Mouse (Mus musculus): ENCODE measurements around the gene Slc22a2. TPM values are rescaled to one million over a fixed set of nuclear protein-coding genes. Genes with fewer than 3 reads are reported as not detected.

The Slc22a2 gene
- total and polyA plus RNA-seq, 2 experiments: not detected

DNA sequence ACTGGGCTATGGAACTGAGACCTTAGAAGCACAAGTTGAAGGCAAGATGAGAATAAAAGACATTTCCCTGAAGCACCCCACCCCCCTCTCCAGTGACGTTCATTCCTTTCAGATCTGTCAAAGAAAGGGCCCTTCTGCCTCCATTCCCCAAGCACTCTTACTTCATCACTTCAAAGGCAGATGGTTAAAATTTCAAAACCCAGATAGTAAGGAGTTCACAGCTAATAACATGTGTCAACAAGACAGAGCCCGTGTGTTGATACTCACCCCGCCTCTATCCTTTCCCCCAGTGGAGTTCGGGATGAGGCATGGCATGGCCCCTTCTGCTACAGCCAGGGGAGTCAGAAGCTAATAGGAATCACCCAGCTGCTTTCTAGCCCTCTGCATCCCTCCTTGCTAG is 31.5 kb downstream of the Slc22a2 start:
- Histone ChIP-seq H3K4me3 (ENCODE audit: insufficient read depth, low read depth, low read length) (no peak overlapping the region), H3K4me1 (ENCODE audit: control insufficient read depth, insufficient read depth, low read length) (no peaks in the 10 kb centered on the region), H3K79me2 (ENCODE audit: control insufficient read depth, insufficient read depth, low read length) (no peaks in the 10 kb centered on the region), H3K27me3 (ENCODE audit: control insufficient read depth, insufficient read depth, low read length) (no peaks in the 10 kb centered on the region), H3K9ac (ENCODE audit: low read depth, low read length) (no peak overlapping the region), H3K36me3 (ENCODE audit: control insufficient read depth, insufficient read depth, low read length) (no peaks in the 10 kb centered on the region), H3K27ac (replicated peaks; ENCODE audit: insufficient read depth, low read depth, low read length) (no peak overlapping the region)
- TF ChIP-seq CTCF (IDR thresholded peaks at IDR 0.05; ENCODE audit: low read depth, low read length) (no peak), POLR2A (IDR thresholded peaks at IDR 0.05; ENCODE audit: extremely low read depth, insufficient read depth, low read length) (no peak)
- DNase-seq (ENCODE audit: extremely low read depth, low read depth, low spot score): no peak
- WGBS: 56% methylated on average over 4 of the region's 4 CpGs

DNA sequence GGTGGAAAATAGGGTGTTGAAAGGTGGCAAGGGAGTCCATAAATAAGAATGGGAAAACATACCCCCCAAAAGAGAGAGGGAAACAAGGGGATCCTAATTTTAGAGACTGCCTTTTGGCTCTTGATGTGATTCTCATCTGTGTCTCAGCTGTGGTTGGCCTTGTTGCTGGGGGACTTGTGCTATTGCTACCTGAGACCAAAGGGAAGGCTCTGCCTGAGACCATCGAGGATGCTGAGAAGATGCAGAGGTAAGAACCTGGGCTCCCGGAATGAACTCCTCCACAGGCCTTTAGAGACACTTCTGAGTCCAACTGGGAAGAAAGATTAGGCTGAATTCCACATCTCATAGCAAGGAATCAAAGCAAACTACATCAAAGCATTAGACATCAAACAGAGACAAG is 35.7 kb downstream of the Slc22a2 start:
- H3K27me3 ChIP-seq (ENCODE audit: control insufficient read depth, insufficient read depth, low read length): peaks cover under 1% of the 10 kb centered on the region
- H3K4me3 ChIP-seq (ENCODE audit: insufficient read depth, low read depth, low read length): no peak overlapping the region
- H3K79me2 ChIP-seq (ENCODE audit: control insufficient read depth, insufficient read depth, low read length): no peaks in the 10 kb centered on the region
- H3K4me1 ChIP-seq (ENCODE audit: control insufficient read depth, insufficient read depth, low read length): no peaks in the 10 kb centered on the region
- 89% methylated on average over 2 of the region's 2 CpGs for WGBS
- H3K36me3 ChIP-seq (ENCODE audit: control insufficient read depth, insufficient read depth, low read length): no peaks in the 10 kb centered on the region
- no peak overlapping the region for H3K9ac ChIP-seq (ENCODE audit: low read depth, low read length)
- no peak overlapping the region for H3K27ac ChIP-seq (replicated peaks; ENCODE audit: insufficient read depth, low read depth, low read length)
- DNase-seq (ENCODE audit: extremely low read depth, low read depth, low spot score): no peak
- TF ChIP-seq CTCF (IDR thresholded peaks at IDR 0.05; ENCODE audit: low read depth, low read length): no peak
- no peak for TF ChIP-seq POLR2A (IDR thresholded peaks at IDR 0.05; ENCODE audit: extremely low read depth, insufficient read depth, low read length)

DNA sequence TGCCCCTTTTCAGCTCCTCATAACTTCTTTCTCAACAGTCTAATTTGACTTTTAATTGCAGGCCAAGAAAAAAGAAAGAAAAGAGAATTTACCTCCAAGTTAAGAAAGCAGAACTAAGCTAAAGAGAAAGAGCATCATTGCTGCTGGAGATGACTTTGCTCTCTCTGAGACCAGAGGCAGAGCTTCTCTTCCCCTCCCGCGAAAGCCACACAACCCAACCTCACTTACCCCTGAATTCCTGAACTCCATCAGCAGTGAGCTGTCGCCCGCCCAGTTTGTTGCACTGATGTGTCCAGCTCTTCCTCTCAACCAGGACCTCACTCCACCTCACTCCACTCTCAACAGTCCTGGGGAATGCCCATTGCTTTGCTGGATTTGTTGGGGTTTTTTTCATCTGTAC is 44.1 kb downstream of the Slc22a2 start:
- no peak overlapping the region for H3K4me3 ChIP-seq (ENCODE audit: insufficient read depth, low read depth, low read length)
- no peak for DNase-seq (ENCODE audit: extremely low read depth, low read depth, low spot score)
- no peak overlapping the region for H3K9ac ChIP-seq (ENCODE audit: low read depth, low read length)
- TF ChIP-seq CTCF (IDR thresholded peaks at IDR 0.05; ENCODE audit: low read depth, low read length) (no peak), POLR2A (IDR thresholded peaks at IDR 0.05; ENCODE audit: extremely low read depth, insufficient read depth, low read length) (no peak)
- H3K27me3 ChIP-seq (ENCODE audit: control insufficient read depth, insufficient read depth, low read length): peaks cover 18% of the 10 kb centered on the region
- WGBS: 83% methylated on average over 4 of the region's 4 CpGs
- no peaks in the 10 kb centered on the region for H3K4me1 ChIP-seq (ENCODE audit: control insufficient read depth, insufficient read depth, low read length)
- no peak overlapping the region for H3K27ac ChIP-seq (replicated peaks; ENCODE audit: insufficient read depth, low read depth, low read length)
- no peaks in the 10 kb centered on the region for H3K36me3 ChIP-seq (ENCODE audit: control insufficient read depth, insufficient read depth, low read length)
- H3K79me2 ChIP-seq (ENCODE audit: control insufficient read depth, insufficient read depth, low read length): no peaks in the 10 kb centered on the region

DNA sequence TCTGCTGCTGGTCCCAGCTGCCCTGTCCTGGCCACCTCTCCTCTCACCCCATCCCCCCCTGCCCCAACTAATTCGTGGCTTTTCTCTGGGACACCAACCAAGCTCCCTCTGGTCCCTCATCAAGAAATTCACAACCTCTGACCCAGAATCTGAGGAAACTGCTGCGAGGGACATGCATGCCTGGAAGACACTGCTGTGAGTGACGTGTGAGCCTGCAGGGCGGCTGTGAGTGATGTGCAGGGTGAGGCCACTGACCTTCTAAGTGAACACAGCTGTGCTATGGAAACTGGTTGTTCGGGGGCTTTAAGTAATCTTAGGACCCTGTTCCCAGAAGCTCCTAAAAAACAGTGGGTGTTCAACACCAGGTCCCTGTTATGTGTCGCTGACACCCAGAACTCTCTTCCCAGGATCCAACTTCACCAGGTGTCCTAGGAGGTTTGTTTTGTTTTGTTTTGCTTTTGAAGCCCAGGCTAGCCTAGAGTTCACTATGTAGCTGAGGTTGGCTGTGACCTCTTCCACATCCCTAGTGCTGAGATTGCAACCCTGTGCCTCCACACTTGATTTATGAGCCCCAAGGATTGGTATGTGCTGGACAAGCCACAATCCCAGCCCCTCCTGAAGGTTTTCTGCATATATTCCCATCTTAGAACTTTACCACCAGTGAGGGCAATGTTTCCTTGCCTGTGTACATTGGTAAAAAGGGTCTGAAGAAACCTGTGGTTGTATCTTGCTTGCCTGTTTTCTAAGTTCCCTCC is 47.2 kb downstream of the Slc22a2 start:
- 60% methylated on average over 6 of the region's 6 CpGs for WGBS
- H3K9ac ChIP-seq (ENCODE audit: low read depth, low read length): no peak overlapping the region
- no peaks in the 10 kb centered on the region for H3K4me1 ChIP-seq (ENCODE audit: control insufficient read depth, insufficient read depth, low read length)
- H3K4me3 ChIP-seq (ENCODE audit: insufficient read depth, low read depth, low read length): no peak overlapping the region
- H3K27ac ChIP-seq (replicated peaks; ENCODE audit: insufficient read depth, low read depth, low read length): no peak overlapping the region
- no peaks in the 10 kb centered on the region for H3K79me2 ChIP-seq (ENCODE audit: control insufficient read depth, insufficient read depth, low read length)
- TF ChIP-seq CTCF (IDR thresholded peaks at IDR 0.05; ENCODE audit: low read depth, low read length) (no peak), POLR2A (IDR thresholded peaks at IDR 0.05; ENCODE audit: extremely low read depth, insufficient read depth, low read length) (no peak)
- no peaks in the 10 kb centered on the region for H3K36me3 ChIP-seq (ENCODE audit: control insufficient read depth, insufficient read depth, low read length)
- peaks cover 4% of the 10 kb centered on the region; the same call in 1 of the 2 replicates for H3K27me3 ChIP-seq (ENCODE audit: control insufficient read depth, insufficient read depth, low read length)
- no peak for DNase-seq (ENCODE audit: extremely low read depth, low read depth, low spot score)

DNA sequence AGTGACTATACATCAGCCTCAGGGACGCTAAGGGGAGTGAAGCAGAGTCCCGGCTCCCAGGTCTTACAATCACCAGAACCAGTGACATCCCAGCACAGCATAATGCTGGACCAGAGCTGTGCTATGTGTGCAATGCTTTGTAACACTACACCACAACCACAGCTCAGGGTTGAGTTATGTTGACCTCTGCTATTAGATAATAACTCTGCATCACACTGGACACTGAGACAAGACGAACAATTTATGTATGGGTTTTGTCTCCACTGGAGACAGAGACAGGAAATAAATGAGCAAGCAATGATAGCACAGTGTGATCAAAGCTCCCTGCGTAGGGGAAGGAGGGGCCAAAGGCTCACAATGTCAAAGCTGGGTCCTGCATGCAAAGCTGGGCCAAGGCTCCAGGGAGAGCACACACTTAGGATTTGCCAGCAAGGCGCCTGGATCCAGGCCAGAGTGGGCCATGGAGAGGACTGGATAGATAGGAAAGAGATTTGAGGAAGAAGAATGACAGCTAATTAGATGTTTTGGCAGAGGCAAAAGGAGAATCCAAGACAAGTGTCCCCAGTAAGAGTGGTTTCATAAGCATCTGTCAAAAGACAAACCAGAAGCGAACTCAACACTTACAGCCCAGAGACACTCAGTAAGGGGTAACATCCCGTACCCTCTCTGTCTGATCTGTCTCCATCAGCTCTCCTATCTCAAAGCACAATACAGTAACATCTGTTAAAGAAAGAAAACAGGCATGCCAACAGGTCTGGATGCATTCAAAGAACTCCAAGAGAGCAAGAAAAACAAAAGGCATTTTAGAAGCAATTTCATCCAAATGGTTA is 48.1 kb downstream of the Slc22a2 start:
- no peak overlapping the region for H3K27ac ChIP-seq (replicated peaks; ENCODE audit: insufficient read depth, low read depth, low read length)
- no peak overlapping the region for H3K4me3 ChIP-seq (ENCODE audit: insufficient read depth, low read depth, low read length)

More for the DNA sequence above, 48.1 kb downstream of the Slc22a2 start:
- Histone ChIP-seq H3K4me1 (ENCODE audit: control insufficient read depth, insufficient read depth, low read length) (no peaks in the 10 kb centered on the region), H3K36me3 (ENCODE audit: control insufficient read depth, insufficient read depth, low read length) (no peaks in the 10 kb centered on the region), H3K27me3 (ENCODE audit: control insufficient read depth, insufficient read depth, low read length) (0 out of 2 replicates have a peak, but pooled peaks cover 1% of the 10 kb centered on the region), H3K79me2 (ENCODE audit: control insufficient read depth, insufficient read depth, low read length) (no peaks in the 10 kb centered on the region), H3K9ac (ENCODE audit: low read depth, low read length) (no peak overlapping the region)
- WGBS: 60% methylated on average over 7 of the region's 7 CpGs
- no peak for DNase-seq (ENCODE audit: extremely low read depth, low read depth, low spot score)
- no peak for TF ChIP-seq POLR2A (IDR thresholded peaks at IDR 0.05; ENCODE audit: extremely low read depth, insufficient read depth, low read length)
- no peak for TF ChIP-seq CTCF (IDR thresholded peaks at IDR 0.05; ENCODE audit: low read depth, low read length)
